Mouse (Mus musculus): ENCODE data around the gene Gtf3a.

DNA sequence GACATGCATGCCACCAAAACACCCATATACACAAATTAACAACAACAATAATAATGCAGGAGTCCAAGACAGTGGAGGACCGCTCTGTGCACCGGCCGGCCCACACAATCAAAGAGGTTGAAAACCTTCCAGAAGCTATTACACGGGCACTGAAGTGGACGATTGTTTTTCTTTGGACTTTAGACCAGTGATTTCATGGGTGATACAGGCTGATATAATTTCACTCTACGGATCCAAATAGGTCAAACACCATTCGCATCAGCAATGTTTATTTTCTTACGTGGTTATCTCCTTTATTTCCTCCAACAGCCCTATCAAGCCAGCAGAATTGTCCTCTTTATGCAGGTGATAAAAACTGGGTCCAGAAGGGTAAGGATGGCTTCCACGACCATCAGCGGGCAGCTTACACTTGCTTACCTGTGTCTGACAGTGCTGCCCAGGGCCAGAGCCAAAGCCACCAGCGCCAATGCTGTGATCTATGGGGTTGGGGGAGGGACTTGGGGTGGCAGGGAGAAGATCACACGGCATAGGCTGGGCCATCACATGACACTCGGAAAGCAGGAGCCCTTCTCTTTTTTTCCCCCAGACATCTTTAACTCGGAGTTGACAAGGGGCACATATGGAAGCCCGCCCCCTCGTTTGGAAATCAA, 16.4 kb upstream of the Gtf3a start:
- TF ChIP-seq CTCF (IDR thresholded peaks at IDR 0.05; ENCODE audit: borderline replicate concordance, insufficient read depth, low read length) (no peak), POLR2A (IDR thresholded peaks at IDR 0.05; ENCODE audit: low read depth, low read length) (no peak)

Measured in embryonic fibroblast, embryonic 13.5 days (primary cell).